ENCODE assay signal across 13 mouse cellular contexts in genomic region chr11:88365914-88366540, GRCm38 (mm10).
A peak's percentile ranks its signal among the peaks of the same experiment; 100 is the strongest.
DNase-seq lines count a peak whose midpoint lies in the region; ATAC-seq and TF ChIP-seq lines count a peak whose summit lies in the region.
"Had no signal": no experiment of that assay in that cellular context is flagged by ENCODE, and none has a peak within 500 bp of the region (broad histone marks: within the 10 kb centered on the region; RNA-seq: fewer than 3 reads in every experiment).

No protein-coding gene starts in this region.

- no peak for ATAC-seq in hindbrain, embryonic 14.5 days (ENCODE audit: low FRiP score)

- H3K36me3 ChIP-seq in hindbrain, embryonic 10.5 days = peaks cover 90% of the 10 kb centered on the region
- H3K36me3 ChIP-seq in hindbrain, embryonic 14.5 days (replicated peaks; ENCODE audit: control insufficient read depth, insufficient read depth) = peaks cover 7% of the 10 kb centered on the region; the same call in 1 of the 2 replicates

- H3K9me3 ChIP-seq in hindbrain, embryonic 10.5 days = no peaks in the 10 kb centered on the region
- H3K9me3 ChIP-seq in hindbrain, embryonic 14.5 days (ENCODE audit: control insufficient read depth, low read length) = no peaks in the 10 kb centered on the region
- H3K9me3 ChIP-seq: embryonic facial prominence, embryonic 13.5 days had no signal

- no peak for TF ChIP-seq POLR2A in lung, adult 2 months (IDR thresholded peaks at IDR 0.05; ENCODE audit: borderline replicate concordance, extremely low read depth, low read depth, low read length)

- 90% methylated on average over 2 of the region's 2 CpGs for WGBS in hindbrain, embryonic 10.5 days
- WGBS in hindbrain, embryonic 14.5 days = 90% methylated on average over 2 of the region's 2 CpGs
- WGBS in lung, adult 2 months = 79% methylated on average over 2 of the region's 2 CpGs

- no peak overlapping the region for H3K4me3 ChIP-seq in hindbrain, embryonic 10.5 days
- no peak overlapping the region for H3K4me3 ChIP-seq in hindbrain, embryonic 14.5 days (replicated peaks; ENCODE audit: low read length)
- H3K4me3 ChIP-seq in lung, adult 2 months (replicated peaks; ENCODE audit: extremely low read depth, low read depth, low read length) = no peak overlapping the region
- H3K4me3 ChIP-seq: embryonic facial prominence, embryonic 13.5 days had no signal

- no peak overlapping the region for H3K4me2 ChIP-seq in hindbrain, embryonic 14.5 days (replicated peaks)
- H3K4me2 ChIP-seq: embryonic facial prominence, embryonic 13.5 days; liver, embryonic 11.5 days had no signal

- TF ChIP-seq CTCF in lung, adult 2 months (IDR thresholded peaks at IDR 0.05; ENCODE audit: insufficient read depth, low read length) = 0 out of 2 replicates have a peak, but pooled peaks have one; percentile 0

- H3K27me3 ChIP-seq in hindbrain, embryonic 10.5 days (ENCODE audit: insufficient read depth, poor library complexity, severe bottlenecking) = no peaks in the 10 kb centered on the region
- no peaks in the 10 kb centered on the region for H3K27me3 ChIP-seq in hindbrain, embryonic 14.5 days (ENCODE audit: control insufficient read depth, insufficient read depth, low read length)
- H3K27me3 ChIP-seq: CH12.LX; embryonic facial prominence, embryonic 13.5 days had no signal

- H3K4me1 ChIP-seq in hindbrain, embryonic 10.5 days (replicated peaks) = peaks cover 34% of the 10 kb centered on the region
- 0 out of 2 replicates have a peak, but pooled peaks cover 2% of the 10 kb centered on the region for H3K4me1 ChIP-seq in hindbrain, embryonic 14.5 days (replicated peaks; ENCODE audit: control insufficient read depth, insufficient read depth, low read length)
- no peaks in the 10 kb centered on the region for H3K4me1 ChIP-seq in lung, adult 2 months (ENCODE audit: control insufficient read depth, insufficient read depth, low read length)

- no peak for DNase-seq in hindbrain, embryonic 10.5 days (ENCODE audit: low spot score)
- DNase-seq in hindbrain, embryonic 14.5 days (ENCODE audit: low spot score) = no peak
- no peak for DNase-seq in lung, adult 2 months
- DNase-seq in lung, postnatal 4 days = no peak
- peak; percentile 55 for DNase-seq in gastrocnemius, postnatal 25 days
- peak; percentile 20 for DNase-seq in lung, postnatal 36 days
- DNase-seq in layer of hippocampus, adult 9-10 months (ENCODE audit: low spot score) = no peak
- DNase-seq: cerebellum, postnatal 36 days; heart, adult 11 months; kidney, postnatal 25 days had no signal

- peak overlapping the region; percentile 37; the same call in 1 of the 2 replicates for H3K27ac ChIP-seq in hindbrain, embryonic 10.5 days
- H3K27ac ChIP-seq in hindbrain, embryonic 14.5 days = no peak overlapping the region
- H3K27ac ChIP-seq: embryonic facial prominence, embryonic 13.5 days had no signal

- no peak overlapping the region for H3K9ac ChIP-seq in hindbrain, embryonic 14.5 days
- H3K9ac ChIP-seq: embryonic facial prominence, embryonic 13.5 days had no signal

Comparison
In these comparisons a context has a peak if more than half of its experiments do, and no peak if none do; other contexts are left out.
1. DNase-seq: peak in gastrocnemius, postnatal 25 days (single experiment) and lung, postnatal 36 days (single experiment); none in hindbrain, embryonic 10.5 days (single experiment), hindbrain, embryonic 14.5 days (single experiment), lung, adult 2 months (single experiment), lung, postnatal 4 days (0 of 2) and layer of hippocampus, adult 9-10 months (single experiment).